12 mouse cellular contexts compared by ENCODE assay signal in the genomic region with DNA sequence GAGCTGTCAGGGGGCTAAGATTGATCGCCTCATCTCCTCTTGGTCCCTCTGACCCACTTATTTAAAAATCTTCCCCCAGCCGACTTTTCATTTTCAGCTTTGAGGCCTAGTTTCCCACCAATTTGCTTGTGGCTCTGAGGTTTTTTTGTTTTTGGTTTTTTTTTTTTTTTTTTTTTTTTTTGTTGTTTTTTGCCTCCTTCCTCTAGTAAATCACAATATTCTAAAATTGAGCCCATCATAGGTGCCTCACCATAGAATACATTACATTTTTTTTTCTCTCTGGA. TPM values are rescaled to one million over a fixed set of nuclear protein-coding genes. Genes with fewer than 3 reads are reported as not detected.
DNase-seq lines count a peak whose midpoint lies in the region; ATAC-seq and TF ChIP-seq lines count a peak whose summit lies in the region.
"Had no signal": no experiment of that assay in that cellular context is flagged by ENCODE, and none has a peak within 500 bp of the region (broad histone marks: within the 10 kb centered on the region; RNA-seq: fewer than 3 reads in every experiment).

Gene Hoxb2, plus strand, starts transcription at position 185 of the 284 bp plus-strand sequence.

- no peak for TF ChIP-seq CTCF in embryonic fibroblast, embryonic 13.5 days (IDR thresholded peaks at IDR 0.05; ENCODE audit: borderline replicate concordance, insufficient read depth, low read length)

- H3K4me3 ChIP-seq in kidney, embryonic 15.5 days (replicated peaks): peak within 1 kb of the TSS; percentile 68
- H3K4me3 ChIP-seq in embryonic fibroblast, embryonic 13.5 days (ENCODE audit: insufficient read depth, low read length): no peak within 1 kb of the TSS
- no peak within 1 kb of the TSS for H3K4me3 ChIP-seq in liver, embryonic 12.5 days

- H3K4me2 ChIP-seq in kidney, embryonic 15.5 days: peak within 1 kb of the TSS; percentile 81
- H3K4me2 ChIP-seq in liver, embryonic 12.5 days: 0 out of 2 replicates have a peak within 1 kb of the TSS, but pooled peaks have one; percentile 25
- H3K4me2 ChIP-seq: embryonic facial prominence, embryonic 15.5 days had no signal

- peaks cover 14% of the 10 kb centered on the region for H3K36me3 ChIP-seq in kidney, embryonic 15.5 days
- no peaks in the 10 kb centered on the region for H3K36me3 ChIP-seq in liver, embryonic 12.5 days
- H3K36me3 ChIP-seq: embryonic facial prominence, embryonic 15.5 days; G1E had no signal

- no peaks in the 10 kb centered on the region for H3K27me3 ChIP-seq in kidney, embryonic 15.5 days
- peaks cover 95% of the 10 kb centered on the region for H3K27me3 ChIP-seq in liver, embryonic 12.5 days (replicated peaks)

- H3K9me3 ChIP-seq in kidney, embryonic 15.5 days (replicated peaks): no peaks in the 10 kb centered on the region
- H3K9me3 ChIP-seq in liver, embryonic 12.5 days (replicated peaks): no peaks in the 10 kb centered on the region
- H3K9me3 ChIP-seq: embryonic facial prominence, embryonic 15.5 days; G1E had no signal

- TF ChIP-seq POLR2A in embryonic fibroblast, embryonic 13.5 days (IDR thresholded peaks at IDR 0.05; ENCODE audit: low read depth, low read length): no peak

- H3K4me1 ChIP-seq in kidney, embryonic 15.5 days: peaks cover 71% of the 10 kb centered on the region
- peaks cover 4% of the 10 kb centered on the region; the same call in 1 of the 2 replicates for H3K4me1 ChIP-seq in embryonic fibroblast, embryonic 13.5 days (ENCODE audit: control insufficient read depth, insufficient read depth, low read length)
- H3K4me1 ChIP-seq in liver, embryonic 12.5 days: peaks cover 21% of the 10 kb centered on the region

- 14% methylated on average over 2 of the region's 2 CpGs for WGBS in kidney, embryonic 15.5 days
- 32% methylated on average over 2 of the region's 2 CpGs for WGBS in liver, embryonic 12.5 days (ENCODE audit: insufficient replicate concordance)

- no peak for DNase-seq in kidney, postnatal 25 days
- no peak for DNase-seq in adrenal gland, adult 8-10 months
- DNase-seq in retina, embryonic 14.5 days (ENCODE audit: low spot score): no peak
- no peak for DNase-seq in right cerebral cortex, adult 2 months (ENCODE audit: low spot score in 2 of 2)
- DNase-seq: gastrocnemius, postnatal 10 days had no signal

- H3K9ac ChIP-seq in kidney, embryonic 15.5 days: peak within 1 kb of the TSS; percentile 94
- H3K9ac ChIP-seq in liver, embryonic 12.5 days: no peak within 1 kb of the TSS
- H3K9ac ChIP-seq: embryonic facial prominence, embryonic 15.5 days had no signal

- H3K27ac ChIP-seq in kidney, embryonic 15.5 days: peak within 1 kb of the TSS; percentile 99
- peak within 1 kb of the TSS; percentile 94 for H3K27ac ChIP-seq in embryonic fibroblast, embryonic 13.5 days (ENCODE audit: insufficient read depth, low read length)
- peak within 1 kb of the TSS; percentile 54; the same call in 1 of the 2 replicates for H3K27ac ChIP-seq in liver, embryonic 12.5 days
- H3K27ac ChIP-seq: embryonic facial prominence, embryonic 15.5 days had no signal

- ATAC-seq in kidney, embryonic 15.5 days (replicated peaks; ENCODE audit: low FRiP score): no peak
- no peak for ATAC-seq in liver, embryonic 12.5 days

RNA-seq across cellular contexts. Expression of gene Hoxb2, which starts in this region (rescaled TPM):
- 45.7 and 45.9 TPM in 2 replicates for polyA plus RNA-seq in kidney, embryonic 15.5 days (2015; fragmentation: Nextera tagmentation; extraction: Ambion mirVana)
- total RNA-seq in adrenal gland, adult 8-10 months (2022): 10 to 100 TPM; 20.8 to 27.5 (median 23.7) TPM
- 6.6 and 11.0 TPM in 2 replicates for polyA plus RNA-seq in embryonic fibroblast, embryonic 13.5 days (2011; ENCODE audit: insufficient read length, low read depth, missing spikeins)
- polyA plus RNA-seq in liver, embryonic 12.5 days (2016; fragmentation: Nextera tagmentation; extraction: Ambion mirVana): 4.4 and 4.6 TPM in 2 replicates
- total RNA-seq: layer of hippocampus, postnatal 14 days; neutrophil, adult 5-6 weeks had no signal
- polyA plus RNA-seq: G1E had no signal
